24 mouse cellular contexts compared by ENCODE assay signal in the genomic region with DNA sequence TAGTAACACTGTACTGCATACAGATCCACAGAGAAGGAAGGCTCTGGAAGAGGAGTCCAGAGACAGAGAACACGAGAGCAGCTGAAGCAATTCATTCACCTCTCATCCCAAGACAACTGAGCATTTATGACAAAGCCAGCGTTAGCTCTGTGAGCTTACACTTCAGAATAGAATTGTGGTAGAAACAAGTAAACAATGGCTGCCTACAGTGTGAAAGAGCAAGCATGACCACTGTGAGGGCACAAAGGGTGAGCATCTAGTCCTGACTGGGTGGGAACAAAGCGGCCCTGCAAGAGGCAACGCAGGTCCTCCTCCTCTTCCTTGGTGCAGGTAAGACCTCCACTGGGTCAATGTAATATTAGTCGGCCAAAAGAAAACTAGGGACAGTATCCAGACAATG.
"Had no signal": no experiment of that assay in that cellular context is flagged by ENCODE, and none has a peak within 500 bp of the region (broad histone marks: within the 10 kb centered on the region; RNA-seq: fewer than 3 reads in every experiment).

No protein-coding gene starts in this region.

- H3K4me3 ChIP-seq: left cerebral cortex, adult 2 months; limb, embryonic 12.5 days; limb, embryonic 15.5 days; megakaryocyte, embryonic 14.5 days; midbrain, embryonic 10.5 days; midbrain, embryonic 15.5 days; myocyte; neural tube, embryonic 13.5 days had no signal

- ATAC-seq: liver, postnatal 0 days; lung, postnatal 0 days; midbrain, embryonic 15.5 days had no signal

- DNase-seq: kidney, adult 18-20 months; kidney, adult 9 months; kidney, postnatal 14 days; kidney, postnatal 4 days; layer of hippocampus, postnatal 36 days; liver, postnatal 0 days; lung, embryonic 14.5 days; retina, postnatal 1 day; right cerebral cortex, postnatal 25 days; thymus, adult 2 months; thymus, postnatal 14 days; thymus, postnatal 4 days had no signal

- H3K4me2 ChIP-seq: limb, embryonic 12.5 days; limb, embryonic 15.5 days; liver, embryonic 11.5 days; lung, embryonic 14.5 days; midbrain, embryonic 15.5 days; neural tube, embryonic 13.5 days had no signal

- H3K4me1 ChIP-seq: limb, embryonic 12.5 days; limb, embryonic 15.5 days; midbrain, embryonic 10.5 days; midbrain, embryonic 15.5 days; neural tube, embryonic 13.5 days had no signal

- H3K9ac ChIP-seq: limb, embryonic 12.5 days; limb, embryonic 15.5 days; liver, embryonic 14.5 days; liver, postnatal 0 days; lung, embryonic 14.5 days; midbrain, embryonic 15.5 days; neural tube, embryonic 13.5 days had no signal

- H3K27ac ChIP-seq: left cerebral cortex, adult 2 months; limb, embryonic 12.5 days; limb, embryonic 15.5 days; liver, embryonic 14.5 days; midbrain, embryonic 10.5 days; midbrain, embryonic 15.5 days; neural tube, embryonic 13.5 days; stomach, postnatal 0 days had no signal

- H3K27me3 ChIP-seq: limb, embryonic 12.5 days; limb, embryonic 15.5 days; megakaryocyte, embryonic 14.5 days; midbrain, embryonic 15.5 days; neural tube, embryonic 13.5 days had no signal

- H3K9me3 ChIP-seq: limb, embryonic 12.5 days; limb, embryonic 15.5 days; megakaryocyte, embryonic 14.5 days; midbrain, embryonic 10.5 days; midbrain, embryonic 15.5 days; neural tube, embryonic 13.5 days had no signal
